Mouse (Mus musculus): ENCODE data around the gene Fgd5.
A peak's percentile ranks its signal among the peaks of the same experiment; 100 is the strongest.

Gene Fgd5

GRCm38 (mm10) chr6:92004806-92005205 lies 26.1 kb downstream of the Fgd5 start:
- DNase-seq (ENCODE audit: low spot score): no peak

GRCm38 (mm10) chr6:92010895-92011294 lies 32.2 kb downstream of the Fgd5 start:
- DNase-seq (ENCODE audit: low spot score): no peak

GRCm38 (mm10) chr6:92012413-92012812 lies 33.7 kb downstream of the Fgd5 start:
- no peak for DNase-seq (ENCODE audit: low spot score)

- DNase-seq (ENCODE audit: low spot score): no peak
These were observed 34.4 kb downstream of the Fgd5 start for GRCm38 (mm10) chr6:92013035-92013434.

GRCm38 (mm10) chr6:92013620-92014019 lies 34.9 kb downstream of the Fgd5 start:
- DNase-seq (ENCODE audit: low spot score): no peak

- DNase-seq (ENCODE audit: low spot score): peak; percentile 14
These were observed 36.3 kb downstream of the Fgd5 start for GRCm38 (mm10) chr6:92014936-92015335.

- no peak for DNase-seq (ENCODE audit: low spot score)
These were observed 37.2 kb downstream of the Fgd5 start for GRCm38 (mm10) chr6:92015848-92016247.

- no peak for DNase-seq (ENCODE audit: low spot score)
These were observed 38.1 kb downstream of the Fgd5 start for GRCm38 (mm10) chr6:92016738-92017137.

GRCm38 (mm10) chr6:92018421-92018820 lies 39.7 kb downstream of the Fgd5 start:
- no peak for DNase-seq (ENCODE audit: low spot score)

GRCm38 (mm10) chr6:92021061-92021460 lies 42.4 kb downstream of the Fgd5 start:
- DNase-seq (ENCODE audit: low spot score): no peak

GRCm38 (mm10) chr6:92021506-92021905 lies 42.8 kb downstream of the Fgd5 start:
- DNase-seq (ENCODE audit: low spot score): no peak

GRCm38 (mm10) chr6:92025252-92025651 lies 46.6 kb downstream of the Fgd5 start:
- no peak for DNase-seq (ENCODE audit: low spot score)

GRCm38 (mm10) chr6:92027379-92027778 lies 48.7 kb downstream of the Fgd5 start:
- DNase-seq (ENCODE audit: low spot score): no peak

- no peak for DNase-seq (ENCODE audit: low spot score)
These were observed 52.0 kb downstream of the Fgd5 start for GRCm38 (mm10) chr6:92030646-92031045.

GRCm38 (mm10) chr6:92034713-92035112 lies 56.0 kb downstream of the Fgd5 start:
- DNase-seq (ENCODE audit: low spot score): peak; percentile 19

- no peak for DNase-seq (ENCODE audit: low spot score)
These were observed 57.7 kb downstream of the Fgd5 start for GRCm38 (mm10) chr6:92036372-92036771.

GRCm38 (mm10) chr6:92038158-92038557 lies 59.5 kb downstream of the Fgd5 start:
- DNase-seq (ENCODE audit: low spot score): no peak

- DNase-seq (ENCODE audit: low spot score): peak; percentile 14
These were observed 62.6 kb downstream of the Fgd5 start for GRCm38 (mm10) chr6:92041271-92041670.

- DNase-seq (ENCODE audit: low spot score): no peak
These were observed 63.4 kb downstream of the Fgd5 start for GRCm38 (mm10) chr6:92042055-92042454.

- no peak for DNase-seq (ENCODE audit: low spot score)
These were observed 64.2 kb downstream of the Fgd5 start for GRCm38 (mm10) chr6:92042850-92043249.

GRCm38 (mm10) chr6:92057768-92058167 lies 79.1 kb downstream of the Fgd5 start:
- no peak for DNase-seq (ENCODE audit: low spot score)

GRCm38 (mm10) chr6:92061725-92062124 lies 83.0 kb downstream of the Fgd5 start:
- DNase-seq (ENCODE audit: low spot score): peak; percentile 12

GRCm38 (mm10) chr6:92063452-92063851 lies 84.8 kb downstream of the Fgd5 start:
- no peak for DNase-seq (ENCODE audit: low spot score)

- no peak for DNase-seq (ENCODE audit: low spot score)
These were observed 85.4 kb downstream of the Fgd5 start for GRCm38 (mm10) chr6:92064101-92064500.
